Mouse (Mus musculus): ENCODE data around the gene Aff1. TPM values are rescaled to one million over a fixed set of nuclear protein-coding genes. Genes with fewer than 3 reads are reported as not detected.

Aff1 gene
- 10 to 100 TPM; 28.2 to 32.7 TPM for total RNA-seq (2021)
- long read RNA-seq, experiment 1, partial matches to known transcripts, result 1 of 11 reads
- long read RNA-seq, experiment 1, other reads (novel, unspliced or antisense), result 10 of 11 reads
- long read RNA-seq, experiment 2, partial matches to known transcripts, result 1 of 9 reads
- long read RNA-seq, experiment 2, other reads (novel, unspliced or antisense), result 8 of 9 reads

GRCm38 (mm10) chr5:103691624-103692530 is at the start of gene Aff1:
Gene Aff1 (plus strand): TSS chr5:103692374.
- peak; percentile 97 for DNase-seq

- DNase-seq, result no peak
Measured at GRCm38 (mm10) chr5:103644167-103644566, 48.0 kb upstream of the Aff1 start.

- DNase-seq, result no peak
Measured at GRCm38 (mm10) chr5:103647320-103647719, 44.9 kb upstream of the Aff1 start.

GRCm38 (mm10) chr5:103654225-103654624 is 37.9 kb upstream of the Aff1 start:
- no peak for DNase-seq

GRCm38 (mm10) chr5:103654780-103655179 is 37.4 kb upstream of the Aff1 start:
- DNase-seq, result no peak

GRCm38 (mm10) chr5:103655346-103656118 is 36.6 kb upstream of the Aff1 start, which contains the start of gene 1700016H13Rik:
Gene 1700016H13Rik (minus strand): TSS chr5:103656010.
- peak; percentile 59 for DNase-seq

- DNase-seq, result no peak
Measured at GRCm38 (mm10) chr5:103658921-103659320, 33.3 kb upstream of the Aff1 start.

- no peak for DNase-seq
Measured at GRCm38 (mm10) chr5:103659571-103659970, 32.6 kb upstream of the Aff1 start.

GRCm38 (mm10) chr5:103664932-103665331 is 27.2 kb upstream of the Aff1 start:
- DNase-seq, result no peak

GRCm38 (mm10) chr5:103665876-103666275 is 26.3 kb upstream of the Aff1 start:
- DNase-seq, result no peak

- no peak for DNase-seq
Measured at GRCm38 (mm10) chr5:103671858-103672257, 20.3 kb upstream of the Aff1 start.

- no peak for DNase-seq
Measured at GRCm38 (mm10) chr5:103673611-103674010, 18.6 kb upstream of the Aff1 start.

- no peak for DNase-seq
Measured at GRCm38 (mm10) chr5:103674482-103674881, 17.7 kb upstream of the Aff1 start.

- DNase-seq, result no peak
Measured at GRCm38 (mm10) chr5:103676289-103676881, 15.8 kb upstream of the Aff1 start.

- no peak for DNase-seq
Measured at GRCm38 (mm10) chr5:103677894-103678293, 14.3 kb upstream of the Aff1 start.

GRCm38 (mm10) chr5:103678974-103679373 is 13.2 kb upstream of the Aff1 start:
- no peak for DNase-seq

- DNase-seq, result peak; percentile 66
Measured at GRCm38 (mm10) chr5:103680381-103680780, 11.8 kb upstream of the Aff1 start.

- no peak for DNase-seq
Measured at GRCm38 (mm10) chr5:103681824-103682223, 10.3 kb upstream of the Aff1 start.

- no peak for DNase-seq
Measured at GRCm38 (mm10) chr5:103689645-103690044, 2.5 kb upstream of the Aff1 start.

- no peak for DNase-seq
Measured at GRCm38 (mm10) chr5:103690190-103690589, 2.0 kb upstream of the Aff1 start.

- no peak for DNase-seq
Measured at GRCm38 (mm10) chr5:103691171-103691570, 1.0 kb upstream of the Aff1 start.

- DNase-seq, result peak; percentile 50
Measured at GRCm38 (mm10) chr5:103692531-103693040, 412 bp downstream of the Aff1 start.
